ENCODE assay signal across 7 mouse cellular contexts in genomic region chr10:70060689-70061081, GRCm38 (mm10). TPM values are rescaled to one million over a fixed set of nuclear protein-coding genes. Genes with fewer than 3 reads are reported as not detected.
A peak's percentile ranks its signal among the peaks of the same experiment; 100 is the strongest.
DNase-seq lines count a peak whose midpoint lies in the region; ATAC-seq and TF ChIP-seq lines count a peak whose summit lies in the region.

No protein-coding gene starts in this region.

- peaks cover 16% of the 10 kb centered on the region for H3K4me1 ChIP-seq in heart, postnatal 0 days (ENCODE audit: control insufficient read depth, insufficient read depth)
- H3K4me1 ChIP-seq in E14TG2a.4 (replicated peaks; ENCODE audit: low read depth, low read length), result peaks cover 21% of the 10 kb centered on the region
- H3K4me1 ChIP-seq in limb, embryonic 15.5 days, result peaks cover 7% of the 10 kb centered on the region; the same call in 1 of the 2 replicates

- no peak overlapping the region for H3K9ac ChIP-seq in heart, postnatal 0 days (replicated peaks; ENCODE audit: low read depth, low read length)
- no peak overlapping the region for H3K9ac ChIP-seq in limb, embryonic 15.5 days

- intact Hi-C loops in heart, postnatal 14 days (cut with DNase I), result no loop called here

- H3K4me3 ChIP-seq in heart, postnatal 0 days (ENCODE audit: low read depth, low read length), result no peak overlapping the region
- H3K4me3 ChIP-seq in E14TG2a.4 (replicated peaks; ENCODE audit: low read length), result 0 out of 2 replicates have a peak overlapping the region, but pooled peaks have one; percentile 13
- no peak overlapping the region for H3K4me3 ChIP-seq in limb, embryonic 15.5 days

- no peak for ATAC-seq in heart, postnatal 0 days (ENCODE audit: insufficient read depth, low read depth)
- no peak for ATAC-seq in limb, embryonic 15.5 days (ENCODE audit: insufficient number of reproducible peaks, low FRiP score, low TSS enrichment, low read depth)

- H3K4me2 ChIP-seq in heart, postnatal 0 days (ENCODE audit: low read depth, low read length), result peak overlapping the region; percentile 47
- no peak overlapping the region for H3K4me2 ChIP-seq in limb, embryonic 15.5 days

- no peaks in the 10 kb centered on the region for H3K36me3 ChIP-seq in heart, postnatal 0 days (replicated peaks; ENCODE audit: control insufficient read depth, insufficient read depth, low read length)
- no peaks in the 10 kb centered on the region for H3K36me3 ChIP-seq in E14TG2a.4 (ENCODE audit: insufficient read depth, low read length)
- no peaks in the 10 kb centered on the region for H3K36me3 ChIP-seq in limb, embryonic 15.5 days

- no peak for DNase-seq in heart, postnatal 0 days (ENCODE audit: low spot score)
- no peak for DNase-seq in heart, postnatal 14 days
- DNase-seq in brain, adult 2 months (ENCODE audit: low read depth, low spot score), result peak; percentile 37
- no peak for DNase-seq in layer of hippocampus, postnatal 14 days (ENCODE audit: low spot score in 2 of 2)
- DNase-seq in cerebellum, postnatal 25 days, result no peak

- no peaks in the 10 kb centered on the region for H3K27me3 ChIP-seq in heart, postnatal 0 days (ENCODE audit: control insufficient read depth, insufficient read depth, low read length)
- H3K27me3 ChIP-seq in E14TG2a.4 (ENCODE audit: insufficient read depth, low read length), result peaks cover 23% of the 10 kb centered on the region
- H3K27me3 ChIP-seq in limb, embryonic 15.5 days, result no peaks in the 10 kb centered on the region

- no peaks in the 10 kb centered on the region for H3K9me3 ChIP-seq in heart, postnatal 0 days (replicated peaks; ENCODE audit: control insufficient read depth, low read length)
- no peaks in the 10 kb centered on the region for H3K9me3 ChIP-seq in E14TG2a.4 (ENCODE audit: low read length)
- H3K9me3 ChIP-seq in limb, embryonic 15.5 days, result no peaks in the 10 kb centered on the region

- H3K27ac ChIP-seq in heart, postnatal 0 days (ENCODE audit: low read depth), result no peak overlapping the region
- peak overlapping the region; percentile 38; the same call in 1 of the 2 replicates for H3K27ac ChIP-seq in limb, embryonic 15.5 days

- no peak for TF ChIP-seq EP300 in heart, postnatal 0 days (IDR thresholded peaks at IDR 0.05; ENCODE audit: low read depth)

- WGBS in heart, postnatal 0 days, result 18% methylated on average over 10 of the region's 10 CpGs
- WGBS in limb, embryonic 15.5 days, result 34% methylated on average over 10 of the region's 10 CpGs

- TF ChIP-seq CTCF in heart, postnatal 0 days (IDR thresholded peaks at IDR 0.05; ENCODE audit: low read depth), result no peak
- TF ChIP-seq CTCF in E14TG2a.4 (conservative IDR thresholded peaks at IDR 0.05; ENCODE audit: low read length), result no peak

RNA-seq across cellular contexts. Expression of gene Ccdc6, which starts 36.2 kb away (rescaled TPM):
- 10.4 and 24.2 TPM in 2 replicates for total RNA-seq in heart, postnatal 0 days (2014; rRNA removed; ENCODE audit: low replicate concordance)
- polyA plus RNA-seq in heart, postnatal 0 days (2015; fragmentation: Nextera tagmentation; extraction: Ambion mirVana), result 7.7 and 7.8 TPM in 2 replicates
- 10 to 100 TPM; 31.0 to 31.4 TPM for total RNA-seq in heart, postnatal 14 days (2021)
- 17.2 and 18.2 TPM in 2 replicates for polyA plus RNA-seq in limb, embryonic 15.5 days (2015; fragmentation: Nextera tagmentation; extraction: Ambion mirVana)
- total RNA-seq in layer of hippocampus, postnatal 14 days (2021), result 10 to 100 TPM; 65.7 to 66.3 TPM
